Mouse (Mus musculus): Measurements from ENCODE around the gene Mettl24. TPM values are rescaled to one million over a fixed set of nuclear protein-coding genes. Genes with fewer than 3 reads are reported as not detected.

Gene Mettl24
- polyA plus RNA-seq, 2 experiments = 1.4 to 2.5 TPM

- no peak for ATAC-seq (ENCODE audit: low FRiP score, low read depth)
- no peak overlapping the region for H3K4me2 ChIP-seq (replicated peaks; ENCODE audit: low read depth, low read length, severe bottlenecking)
- no peak overlapping the region for H3K4me3 ChIP-seq (replicated peaks; ENCODE audit: low read length)
- H3K36me3 ChIP-seq (ENCODE audit: control insufficient read depth, insufficient read depth, low read length) = no peaks in the 10 kb centered on the region
- H3K9ac ChIP-seq (ENCODE audit: low read depth, low read length, severe bottlenecking) = no peak overlapping the region
- WGBS = 73% methylated on average over 7 of the region's 7 CpGs
- TF ChIP-seq POLR2A (IDR thresholded peaks at IDR 0.05; ENCODE audit: borderline replicate concordance, extremely low read depth, insufficient read depth, insufficient read length) = no peak
- no peak for DNase-seq (ENCODE audit: low spot score)
- no peaks in the 10 kb centered on the region for H3K27me3 ChIP-seq (ENCODE audit: control insufficient read depth, insufficient read depth, low read length)
- H3K4me1 ChIP-seq (ENCODE audit: control insufficient read depth, insufficient read depth, low read length) = no peaks in the 10 kb centered on the region; the same call in 1 of the 2 replicates
- H3K27ac ChIP-seq (replicated peaks; ENCODE audit: low read depth, low read length) = no peak overlapping the region
- no peaks in the 10 kb centered on the region for H3K9me3 ChIP-seq (ENCODE audit: control insufficient read depth, low read length)
These were observed 9.8 kb upstream of the Mettl24 start for GRCm38 (mm10) chr10:40673297-40673665.

GRCm38 (mm10) chr10:40674151-40674550 is 8.9 kb upstream of the Mettl24 start:
- TF ChIP-seq POLR2A (IDR thresholded peaks at IDR 0.05; ENCODE audit: borderline replicate concordance, extremely low read depth, insufficient read depth, insufficient read length) = no peak
- DNase-seq (ENCODE audit: low spot score) = no peak
- Histone ChIP-seq H3K36me3 (ENCODE audit: control insufficient read depth, insufficient read depth, low read length) (no peaks in the 10 kb centered on the region), H3K4me3 (replicated peaks; ENCODE audit: low read length) (peak overlapping the region; percentile 18), H3K4me2 (replicated peaks; ENCODE audit: low read depth, low read length, severe bottlenecking) (peak overlapping the region; percentile 50), H3K27ac (replicated peaks; ENCODE audit: low read depth, low read length) (no peak overlapping the region), H3K27me3 (ENCODE audit: control insufficient read depth, insufficient read depth, low read length) (no peaks in the 10 kb centered on the region), H3K9ac (ENCODE audit: low read depth, low read length, severe bottlenecking) (0 out of 2 replicates have a peak overlapping the region, but pooled peaks have one; percentile 34), H3K9me3 (ENCODE audit: control insufficient read depth, low read length) (no peaks in the 10 kb centered on the region), H3K4me1 (ENCODE audit: control insufficient read depth, insufficient read depth, low read length) (no peaks in the 10 kb centered on the region; the same call in 1 of the 2 replicates)
- 6% methylated on average over 13 of the region's 13 CpGs for WGBS
- no peak for ATAC-seq (ENCODE audit: low FRiP score, low read depth)

DNA sequence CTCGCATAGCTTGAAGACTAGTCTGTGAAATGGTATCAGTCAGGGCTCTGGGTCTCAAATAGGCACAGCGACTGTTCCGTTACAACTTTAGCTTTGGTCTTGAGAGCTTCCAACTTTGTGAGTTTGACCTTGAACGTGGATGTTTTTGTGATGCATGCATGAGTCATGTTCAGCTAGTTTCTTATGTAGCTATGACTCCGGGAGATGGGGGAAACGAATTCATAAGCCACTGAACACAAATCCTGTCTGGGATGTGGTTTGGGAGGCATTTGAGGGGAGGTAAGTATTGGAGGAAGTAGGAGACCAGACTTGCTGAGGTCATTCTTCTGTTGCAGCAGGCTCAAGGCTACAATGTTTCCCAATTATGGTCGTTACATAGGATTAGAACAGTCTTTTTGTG is 7.2 kb upstream of the Mettl24 start:
- ATAC-seq (ENCODE audit: low FRiP score, low read depth) (no peak), DNase-seq (ENCODE audit: low spot score) (no peak)
- Histone ChIP-seq H3K27ac (replicated peaks; ENCODE audit: low read depth, low read length) (no peak overlapping the region), H3K9me3 (ENCODE audit: control insufficient read depth, low read length) (no peaks in the 10 kb centered on the region), H3K4me1 (ENCODE audit: control insufficient read depth, insufficient read depth, low read length) (no peaks in the 10 kb centered on the region; the same call in 1 of the 2 replicates), H3K36me3 (ENCODE audit: control insufficient read depth, insufficient read depth, low read length) (no peaks in the 10 kb centered on the region), H3K4me3 (replicated peaks; ENCODE audit: low read length) (no peak overlapping the region), H3K4me2 (replicated peaks; ENCODE audit: low read depth, low read length, severe bottlenecking) (no peak overlapping the region), H3K27me3 (ENCODE audit: control insufficient read depth, insufficient read depth, low read length) (no peaks in the 10 kb centered on the region), H3K9ac (ENCODE audit: low read depth, low read length, severe bottlenecking) (no peak overlapping the region)
- no peak for TF ChIP-seq POLR2A (IDR thresholded peaks at IDR 0.05; ENCODE audit: borderline replicate concordance, extremely low read depth, insufficient read depth, insufficient read length)
- 81% methylated on average over 7 of the region's 7 CpGs for WGBS

- Histone ChIP-seq H3K4me2 (replicated peaks; ENCODE audit: low read depth, low read length, severe bottlenecking) (no peak overlapping the region), H3K9ac (ENCODE audit: low read depth, low read length, severe bottlenecking) (no peak overlapping the region), H3K4me3 (replicated peaks; ENCODE audit: low read length) (no peak overlapping the region), H3K4me1 (ENCODE audit: control insufficient read depth, insufficient read depth, low read length) (peaks cover 4% of the 10 kb centered on the region), H3K27ac (replicated peaks; ENCODE audit: low read depth, low read length) (no peak overlapping the region), H3K36me3 (ENCODE audit: control insufficient read depth, insufficient read depth, low read length) (no peaks in the 10 kb centered on the region), H3K9me3 (ENCODE audit: control insufficient read depth, low read length) (no peaks in the 10 kb centered on the region), H3K27me3 (ENCODE audit: control insufficient read depth, insufficient read depth, low read length) (no peaks in the 10 kb centered on the region)
- no peak for DNase-seq (ENCODE audit: low spot score)
- no peak for ATAC-seq (ENCODE audit: low FRiP score, low read depth)
- 79% methylated on average over 3 of the region's 3 CpGs for WGBS
- TF ChIP-seq POLR2A (IDR thresholded peaks at IDR 0.05; ENCODE audit: borderline replicate concordance, extremely low read depth, insufficient read depth, insufficient read length) = no peak
These were observed 4.6 kb upstream of the Mettl24 start for GRCm38 (mm10) chr10:40678477-40678876.

DNA sequence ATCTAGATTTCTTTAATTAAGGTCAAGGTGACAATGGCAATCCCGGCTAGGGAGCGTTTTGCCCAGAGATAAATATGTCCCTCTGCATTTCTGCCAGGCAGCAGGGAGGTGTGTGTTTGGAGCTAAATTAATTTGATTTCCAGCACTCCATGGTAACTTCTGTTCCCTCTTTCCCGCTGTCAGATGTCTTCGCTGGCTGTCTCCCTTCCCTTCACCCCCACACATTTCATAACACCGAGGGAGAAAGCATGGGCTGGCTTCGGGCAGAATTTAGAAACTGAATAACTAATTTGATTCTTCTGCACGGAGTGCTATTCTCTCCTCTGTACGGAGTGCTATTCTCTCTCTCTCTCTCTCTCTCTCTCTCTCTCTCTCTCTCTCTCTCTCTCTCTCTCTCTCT is 612 bp upstream of the Mettl24 start:
- peak overlapping the region; percentile 99; the same call in 1 of the 2 replicates for H3K4me2 ChIP-seq (replicated peaks; ENCODE audit: low read depth, low read length, severe bottlenecking)
- no peak overlapping the region for H3K9ac ChIP-seq (ENCODE audit: low read depth, low read length, severe bottlenecking)
- WGBS = 34% methylated on average over 8 of the region's 8 CpGs
- no peak overlapping the region for H3K4me3 ChIP-seq (replicated peaks; ENCODE audit: low read length)
- ATAC-seq (ENCODE audit: low FRiP score, low read depth) (no peak), DNase-seq (ENCODE audit: low spot score) (no peak)
- no peaks in the 10 kb centered on the region for H3K27me3 ChIP-seq (ENCODE audit: control insufficient read depth, insufficient read depth, low read length)
- H3K9me3 ChIP-seq (ENCODE audit: control insufficient read depth, low read length) = no peaks in the 10 kb centered on the region
- no peak for TF ChIP-seq POLR2A (IDR thresholded peaks at IDR 0.05; ENCODE audit: borderline replicate concordance, extremely low read depth, insufficient read depth, insufficient read length)
- H3K4me1 ChIP-seq (ENCODE audit: control insufficient read depth, insufficient read depth, low read length) = peaks cover 4% of the 10 kb centered on the region; the same call in 1 of the 2 replicates
- H3K36me3 ChIP-seq (ENCODE audit: control insufficient read depth, insufficient read depth, low read length) = no peaks in the 10 kb centered on the region
- H3K27ac ChIP-seq (replicated peaks; ENCODE audit: low read depth, low read length) = no peak overlapping the region

DNA sequence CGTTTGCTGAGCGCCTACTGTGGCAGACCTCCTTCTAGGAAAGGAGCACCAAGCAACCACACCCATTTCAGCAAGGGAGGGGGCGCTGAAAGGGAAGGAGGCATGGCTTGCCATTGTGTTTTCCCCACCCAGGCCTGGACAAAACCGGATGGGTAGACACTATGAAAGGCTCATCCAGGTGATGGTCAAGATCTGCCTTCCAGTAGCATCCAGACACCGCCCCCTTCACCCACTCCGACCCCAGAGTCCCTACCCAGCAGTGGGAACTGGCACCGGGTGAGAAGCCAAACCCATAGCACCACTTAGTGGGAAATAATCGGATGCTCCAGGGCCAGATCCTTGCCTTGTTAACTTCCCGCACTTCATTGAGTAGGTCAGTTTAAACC is 779 bp downstream of the Mettl24 start:
- H3K9ac ChIP-seq (ENCODE audit: low read depth, low read length, severe bottlenecking) = peak overlapping the region; percentile 81; the same call in 1 of the 2 replicates

More for the DNA sequence above, 779 bp downstream of the Mettl24 start:
- TF ChIP-seq POLR2A (IDR thresholded peaks at IDR 0.05; ENCODE audit: borderline replicate concordance, extremely low read depth, insufficient read depth, insufficient read length) = no peak
- Histone ChIP-seq H3K4me2 (replicated peaks; ENCODE audit: low read depth, low read length, severe bottlenecking) (peak overlapping the region; percentile 99), H3K4me3 (replicated peaks; ENCODE audit: low read length) (peak overlapping the region; percentile 62), H3K9me3 (ENCODE audit: control insufficient read depth, low read length) (no peaks in the 10 kb centered on the region), H3K36me3 (ENCODE audit: control insufficient read depth, insufficient read depth, low read length) (no peaks in the 10 kb centered on the region), H3K27ac (replicated peaks; ENCODE audit: low read depth, low read length) (no peak overlapping the region), H3K4me1 (ENCODE audit: control insufficient read depth, insufficient read depth, low read length) (peaks cover 4% of the 10 kb centered on the region; the same call in 1 of the 2 replicates), H3K27me3 (ENCODE audit: control insufficient read depth, insufficient read depth, low read length) (no peaks in the 10 kb centered on the region)
- 56% methylated on average over 9 of the region's 9 CpGs for WGBS
- DNase-seq (ENCODE audit: low spot score) (no peak), ATAC-seq (ENCODE audit: low FRiP score, low read depth) (no peak)

Measured in limb, embryonic 14.5 days (tissue).